Mouse (Mus musculus): Measurements from ENCODE around the gene Abhd15. TPM values are rescaled to one million over a fixed set of nuclear protein-coding genes. Genes with fewer than 3 reads are reported as not detected.

The Abhd15 gene
- polyA plus RNA-seq (2014; fragmentation: Illumina TruSeq; extraction: RNeasy Lipid Tissue Mini Kit (QIAGEN cat#74804); ENCODE audit: low read depth, low replicate concordance), result 6.8 TPM

DNA sequence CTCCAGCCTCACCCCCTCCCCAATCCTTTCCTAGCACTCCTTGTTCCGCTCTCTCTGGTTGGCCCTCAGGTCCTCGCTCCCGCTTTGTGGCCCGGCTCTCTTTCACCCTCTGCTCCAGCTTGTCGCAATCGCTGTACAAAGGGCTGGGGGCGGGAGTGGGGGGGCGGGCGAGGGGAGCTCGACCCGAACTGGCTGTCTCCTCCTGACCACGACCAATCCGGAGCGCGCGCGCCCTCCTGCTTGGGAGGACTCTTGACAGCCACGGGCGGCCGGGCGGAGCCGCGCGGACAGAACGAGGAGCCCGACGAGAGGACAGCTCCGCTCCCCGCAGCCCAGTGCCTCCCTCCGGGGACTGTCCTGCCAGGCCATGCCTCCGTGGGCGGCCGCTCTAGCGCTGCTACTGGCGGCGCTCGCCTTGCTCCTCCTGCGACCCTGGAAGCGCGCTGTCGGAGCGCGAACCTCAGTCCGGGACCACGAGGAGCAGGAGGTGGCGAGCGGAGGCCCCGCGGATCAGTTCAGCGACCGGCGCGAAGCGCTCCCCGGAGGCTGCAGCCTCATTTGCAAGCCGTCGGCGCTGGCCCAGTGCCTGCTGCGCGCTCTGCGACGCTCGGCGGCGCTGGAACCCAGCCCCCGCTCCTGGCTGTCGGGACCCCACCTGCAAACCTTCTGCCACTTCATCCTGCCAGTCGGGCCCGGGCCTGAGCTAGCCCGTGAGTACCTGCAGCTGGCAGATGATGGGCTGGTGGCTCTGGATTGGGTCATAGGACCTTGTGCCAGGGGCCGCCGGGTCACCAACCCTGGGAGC is at the start of gene Abhd15:
Gene Abhd15 (plus strand): TSS at position 290 of the 805 bp plus-strand sequence.

GRCm38 (mm10) chr11:77489591-77490235 is 25.2 kb upstream of the Abhd15 start, which contains the start of gene Ankrd13b:
Gene Ankrd13b (minus strand): TSS chr11:77489678.

DNA sequence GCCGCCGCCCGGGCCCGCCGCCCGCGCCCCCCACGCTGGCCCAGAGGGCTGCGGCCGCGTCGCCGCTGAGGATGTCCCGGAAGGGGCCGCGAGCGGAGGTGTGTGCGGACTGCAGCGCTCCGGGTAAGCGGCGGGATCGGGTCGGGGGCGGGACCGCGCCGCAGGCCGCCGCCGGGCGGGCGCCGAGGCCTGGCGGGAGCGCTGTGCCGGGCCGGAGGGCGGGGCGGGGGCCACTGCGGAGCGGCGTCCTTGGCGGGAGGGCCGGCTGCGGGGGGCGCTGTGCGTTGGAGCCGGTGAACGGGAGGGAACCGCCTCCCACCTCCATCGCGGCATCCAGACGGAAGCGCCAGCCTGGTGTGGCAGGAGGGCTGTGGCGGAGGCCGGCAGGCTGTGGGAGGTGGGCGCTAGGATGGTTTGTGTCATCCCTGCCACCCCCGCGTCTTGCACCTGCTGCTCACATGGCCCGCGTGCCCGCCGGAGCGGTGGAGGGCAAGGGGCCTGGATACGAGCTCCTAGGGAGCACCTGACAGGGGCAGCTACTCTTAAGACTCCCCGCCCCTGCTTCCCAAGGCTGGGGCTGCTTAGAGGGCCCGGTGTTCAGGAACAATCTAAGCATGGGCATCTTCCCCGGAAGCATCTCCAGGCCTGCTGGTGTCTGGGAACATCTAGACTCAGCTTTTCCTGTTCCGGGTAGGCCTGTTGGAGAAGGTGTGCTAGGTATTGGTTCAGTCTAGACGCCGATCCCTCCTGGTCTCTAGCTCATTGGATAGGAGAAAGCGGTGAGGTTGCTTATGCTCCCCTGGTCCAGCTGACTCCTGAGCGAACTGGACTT is 21.2 kb upstream of the Abhd15 start, which contains the start of gene Git1:
Gene Git1 (plus strand): TSS at position 51 of the 832 bp plus-strand sequence.

GRCm38 (mm10) chr11:77515637-77516552 is 974 bp downstream of the Abhd15 start, which contains the start of gene Trp53i13:
Gene Trp53i13 (minus strand): TSS chr11:77515980.

DNA sequence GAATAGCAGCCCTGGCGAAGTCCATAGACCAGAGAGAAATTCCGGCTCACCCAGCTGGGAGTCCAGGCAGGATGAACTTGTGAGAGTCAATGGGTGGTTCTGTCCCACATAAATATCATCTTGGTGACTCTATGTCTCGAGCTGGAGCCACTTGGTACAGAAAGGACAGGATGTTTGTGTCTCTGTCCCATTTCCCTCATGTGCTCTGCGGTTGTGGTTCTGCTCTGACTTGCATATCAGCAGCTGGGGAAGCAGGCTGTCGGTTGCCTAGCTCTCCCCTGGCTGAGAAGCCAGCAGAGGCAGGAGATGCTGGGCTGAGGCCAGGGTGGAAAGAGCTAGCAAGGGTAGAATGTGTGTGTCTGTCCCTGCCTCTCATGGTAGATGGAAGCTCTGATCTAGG is 4.1 kb downstream of the Abhd15 start, which contains the start of gene Gm10392:
Gene Gm10392 (minus strand): TSS at position 156 of the 400 bp plus-strand sequence.

Other genes starting within 250 kb of the Abhd15 start
- not detected for gene Coro6, start 52.7 kb upstream of the Abhd15 start, polyA plus RNA-seq (2014; fragmentation: Illumina TruSeq; extraction: RNeasy Lipid Tissue Mini Kit (QIAGEN cat#74804); ENCODE audit: low read depth, low replicate concordance)
- gene Ankrd13b, start 25.4 kb upstream of the Abhd15 start, polyA plus RNA-seq (2014; fragmentation: Illumina TruSeq; extraction: RNeasy Lipid Tissue Mini Kit (QIAGEN cat#74804); ENCODE audit: low read depth, low replicate concordance), result 0.74 TPM
- gene Git1, start 21.6 kb upstream of the Abhd15 start, polyA plus RNA-seq (2014; fragmentation: Illumina TruSeq; extraction: RNeasy Lipid Tissue Mini Kit (QIAGEN cat#74804); ENCODE audit: low read depth, low replicate concordance), result 0.64 TPM
- not detected for gene Trp53i13, start 859 bp downstream of the Abhd15 start, polyA plus RNA-seq (2014; fragmentation: Illumina TruSeq; extraction: RNeasy Lipid Tissue Mini Kit (QIAGEN cat#74804); ENCODE audit: low read depth, low replicate concordance)
- gene Gm10392, start 4.1 kb downstream of the Abhd15 start, polyA plus RNA-seq (2014; fragmentation: Illumina TruSeq; extraction: RNeasy Lipid Tissue Mini Kit (QIAGEN cat#74804); ENCODE audit: low read depth, low replicate concordance), result not detected
- gene Taok1, start 92.7 kb downstream of the Abhd15 start, polyA plus RNA-seq (2014; fragmentation: Illumina TruSeq; extraction: RNeasy Lipid Tissue Mini Kit (QIAGEN cat#74804); ENCODE audit: low read depth, low replicate concordance), result 24.4 TPM
- 35.6 TPM for gene Nufip2, start 171.0 kb downstream of the Abhd15 start, polyA plus RNA-seq (2014; fragmentation: Illumina TruSeq; extraction: RNeasy Lipid Tissue Mini Kit (QIAGEN cat#74804); ENCODE audit: low read depth, low replicate concordance)
- not detected for gene Cryba1, start 210.2 kb downstream of the Abhd15 start, polyA plus RNA-seq (2014; fragmentation: Illumina TruSeq; extraction: RNeasy Lipid Tissue Mini Kit (QIAGEN cat#74804); ENCODE audit: low read depth, low replicate concordance)
- gene Myo18a, start 248.1 kb downstream of the Abhd15 start, polyA plus RNA-seq (2014; fragmentation: Illumina TruSeq; extraction: RNeasy Lipid Tissue Mini Kit (QIAGEN cat#74804); ENCODE audit: low read depth, low replicate concordance), result 8.7 TPM

All from liver, adult 10 weeks (tissue).